Mouse (Mus musculus) G1E (cell line): ENCODE results near the gene Mbd4.

Experiments
- CTCF ChIP-seq: IDR thresholded peaks from 2 replicates; pipeline ENCODE4 v1.5.1; 2012; ENCODE audit warnings: low read depth, low read length, inconsistent platforms, mixed read lengths
- GATA1 ChIP-seq: IDR thresholded peaks from 2 replicates; pipeline ENCODE4 v1.6.1; 2012; ENCODE audit warnings: borderline replicate concordance, low read length, inconsistent platforms, mixed read lengths
- GATA2 ChIP-seq: IDR thresholded peaks from 2 replicates; pipeline ENCODE4 v1.6.1; 2012; ENCODE audit warnings: low read depth, low read length, inconsistent platforms, borderline replicate concordance

GRCm38 (mm10) chr6:115860027-115860556, 6.9 kb upstream of the Mbd4 start:
- no peak for TF ChIP-seq CTCF
- no peak for TF ChIP-seq GATA1
- TF ChIP-seq GATA2 = no peak
